Mouse (Mus musculus): ENCODE results near the gene Cox6b2. TPM values are rescaled to one million over a fixed set of nuclear protein-coding genes. Genes with fewer than 3 reads are reported as not detected.
"Not testable (repeated sequence)": the region's sequence is repeated elsewhere in the genome, so short reads cannot be mapped to it uniquely, and the experiment has no call there.

The Cox6b2 gene
- polyA plus RNA-seq (2015; fragmentation: Nextera tagmentation; extraction: Ambion mirVana): 62.9 and 64.1 TPM in 2 replicates

GRCm38 (mm10) chr7:4752821-4753570 lies at the start of gene Cox6b2:
TSS of gene Cox6b2 (minus strand) at chr7:4753094.
- Histone ChIP-seq H3K36me3 (no peaks in the 10 kb centered on the region), H3K27me3 (no peaks in the 10 kb centered on the region), H3K4me3 (peak within 1 kb of the TSS; percentile 45), H3K4me1 (peaks cover 19% of the 10 kb centered on the region), H3K27ac (peak within 1 kb of the TSS; percentile 56), H3K9me3 (no peaks in the 10 kb centered on the region), H3K4me2 (peak within 1 kb of the TSS; percentile 71), H3K9ac (peak within 1 kb of the TSS; percentile 11)
- 2% methylated on average over 24 of the region's 24 CpGs for WGBS
- peak; percentile 93 for ATAC-seq (ENCODE audit: borderline replicate concordance, extremely low read depth, low FRiP score, low TSS enrichment)

GRCm38 (mm10) chr7:4802247-4802646 lies 49.4 kb upstream of the Cox6b2 start:
- Histone ChIP-seq H3K36me3 (peaks cover 39% of the 10 kb centered on the region), H3K4me3 (no peak overlapping the region), H3K4me2 (no peak overlapping the region), H3K27ac (0 out of 2 replicates have a peak overlapping the region, but pooled peaks have one; percentile 24), H3K9ac (no peak overlapping the region), H3K27me3 (no peaks in the 10 kb centered on the region), H3K4me1 (no peaks in the 10 kb centered on the region), H3K9me3 (no peaks in the 10 kb centered on the region)
- no peak for ATAC-seq (ENCODE audit: borderline replicate concordance, extremely low read depth, low FRiP score, low TSS enrichment)

- WGBS: 59% methylated on average over 7 of the region's 7 CpGs
- no peak overlapping the region for H3K4me2 ChIP-seq
- H3K27ac ChIP-seq: no peak overlapping the region
Measured at GRCm38 (mm10) chr7:4795767-4796433, 43.0 kb upstream of the Cox6b2 start.

GRCm38 (mm10) chr7:4794631-4795168 lies 41.8 kb upstream of the Cox6b2 start:
- Histone ChIP-seq H3K9me3 (no peaks in the 10 kb centered on the region), H3K4me3 (peak overlapping the region; percentile 87; the same call in 1 of the 2 replicates), H3K4me1 (peaks cover 21% of the 10 kb centered on the region), H3K27ac (no peak overlapping the region), H3K4me2 (peak overlapping the region; percentile 84), H3K27me3 (0 out of 2 replicates have a peak, but pooled peaks cover 2% of the 10 kb centered on the region), H3K36me3 (peaks cover 46% of the 10 kb centered on the region), H3K9ac (0 out of 2 replicates have a peak overlapping the region, but pooled peaks have one; percentile 16)
- ATAC-seq (ENCODE audit: borderline replicate concordance, extremely low read depth, low FRiP score, low TSS enrichment): no peak
- 65% methylated on average over 3 of the region's 3 CpGs for WGBS

More at GRCm38 (mm10) chr7:4795767-4796433, 43.0 kb upstream of the Cox6b2 start:
- no peaks in the 10 kb centered on the region for H3K9me3 ChIP-seq
- no peak overlapping the region for H3K4me3 ChIP-seq
- no peak for ATAC-seq (ENCODE audit: borderline replicate concordance, extremely low read depth, low FRiP score, low TSS enrichment)
- peaks cover 46% of the 10 kb centered on the region for H3K36me3 ChIP-seq
- no peak overlapping the region for H3K9ac ChIP-seq
- H3K27me3 ChIP-seq: no peaks in the 10 kb centered on the region
- H3K4me1 ChIP-seq: peaks cover 16% of the 10 kb centered on the region

- ATAC-seq (ENCODE audit: borderline replicate concordance, extremely low read depth, low FRiP score, low TSS enrichment): no peak
- peak overlapping the region; percentile 97; the same call in 1 of the 2 replicates for H3K27ac ChIP-seq
- H3K9ac ChIP-seq: peak overlapping the region; percentile 95
- H3K4me3 ChIP-seq: peak overlapping the region; percentile 87
- 0 out of 2 replicates have a peak, but pooled peaks cover 8% of the 10 kb centered on the region for H3K27me3 ChIP-seq
- peak overlapping the region; percentile 84 for H3K4me2 ChIP-seq
- WGBS: 29% methylated on average over 4 of the region's 4 CpGs
- peaks cover 46% of the 10 kb centered on the region for H3K36me3 ChIP-seq
- no peaks in the 10 kb centered on the region for H3K9me3 ChIP-seq
- H3K4me1 ChIP-seq: peaks cover 26% of the 10 kb centered on the region
Measured at GRCm38 (mm10) chr7:4793674-4794073, 40.8 kb upstream of the Cox6b2 start.

GRCm38 (mm10) chr7:4793248-4793647 lies 40.4 kb upstream of the Cox6b2 start:
- peak overlapping the region; percentile 97 for H3K27ac ChIP-seq
- H3K4me2 ChIP-seq: peak overlapping the region; percentile 84
- H3K4me3 ChIP-seq: peak overlapping the region; percentile 87
- under 1% methylated on average over 31 of the region's 31 CpGs for WGBS
- peak; percentile 1; the same call in 1 of the 2 replicates for ATAC-seq (ENCODE audit: borderline replicate concordance, extremely low read depth, low FRiP score, low TSS enrichment)
- not testable (repeated sequence) for H3K27me3 ChIP-seq, H3K9me3 ChIP-seq
- H3K4me1 ChIP-seq: peaks cover 30% of the 10 kb centered on the region
- peak overlapping the region; percentile 95 for H3K9ac ChIP-seq
- peaks cover 43% of the 10 kb centered on the region for H3K36me3 ChIP-seq

GRCm38 (mm10) chr7:4792278-4793212 lies 39.7 kb upstream of the Cox6b2 start, which contains the start of gene Rpl28:
TSS of gene Rpl28 (plus strand) at chr7:4792874.
- H3K27me3 ChIP-seq: 0 out of 2 replicates have a peak, but pooled peaks cover 8% of the 10 kb centered on the region
- peak within 1 kb of the TSS; percentile 95 for H3K9ac ChIP-seq
- under 1% methylated on average over 54 of the region's 54 CpGs for WGBS
- H3K27ac ChIP-seq: peak within 1 kb of the TSS; percentile 97
- H3K4me2 ChIP-seq: peak within 1 kb of the TSS; percentile 84
- peak within 1 kb of the TSS; percentile 87 for H3K4me3 ChIP-seq
- H3K36me3 ChIP-seq: peaks cover 40% of the 10 kb centered on the region
- peak; percentile 91 for ATAC-seq (ENCODE audit: borderline replicate concordance, extremely low read depth, low FRiP score, low TSS enrichment)
- H3K4me1 ChIP-seq: peaks cover 31% of the 10 kb centered on the region
- no peaks in the 10 kb centered on the region for H3K9me3 ChIP-seq

- peak within 1 kb of the TSS; percentile 72 for H3K9ac ChIP-seq
- peak within 1 kb of the TSS; percentile 62 for H3K4me3 ChIP-seq
- H3K36me3 ChIP-seq: peaks cover 10% of the 10 kb centered on the region
- H3K9me3 ChIP-seq: no peaks in the 10 kb centered on the region
- peaks cover 24% of the 10 kb centered on the region for H3K4me1 ChIP-seq
- ATAC-seq (ENCODE audit: borderline replicate concordance, extremely low read depth, low FRiP score, low TSS enrichment): peak; percentile 38; the same call in 1 of the 2 replicates
- 4% methylated on average over 40 of the region's 40 CpGs for WGBS
- peak within 1 kb of the TSS; percentile 87 for H3K4me2 ChIP-seq
- H3K27me3 ChIP-seq: 0 out of 2 replicates have a peak, but pooled peaks cover 8% of the 10 kb centered on the region
- peak within 1 kb of the TSS; percentile 93 for H3K27ac ChIP-seq
Measured at GRCm38 (mm10) chr7:4789436-4789935, 36.6 kb upstream of the Cox6b2 start, which contains the start of gene Tmem238. TSS of gene Tmem238 (minus strand) at chr7:4789656.

- Histone ChIP-seq H3K9ac (peak overlapping the region; percentile 72), H3K4me3 (peak overlapping the region; percentile 62), H3K27ac (peak overlapping the region; percentile 93), H3K4me2 (peak overlapping the region; percentile 87), H3K36me3 (peaks cover 2% of the 10 kb centered on the region), H3K27me3 (0 out of 2 replicates have a peak, but pooled peaks cover 8% of the 10 kb centered on the region), H3K4me1 (peaks cover 17% of the 10 kb centered on the region), H3K9me3 (no peaks in the 10 kb centered on the region)
- 2% methylated on average over 64 of the region's 64 CpGs for WGBS
- peak; percentile 50; the same call in 1 of the 2 replicates for ATAC-seq (ENCODE audit: borderline replicate concordance, extremely low read depth, low FRiP score, low TSS enrichment)
Measured at GRCm38 (mm10) chr7:4788499-4789435, 35.9 kb upstream of the Cox6b2 start.

Measured in lung, embryonic 15.5 days (tissue).